Mouse (Mus musculus): Measurements from ENCODE around the gene Wdfy3. TPM values are rescaled to one million over a fixed set of nuclear protein-coding genes. Genes with fewer than 3 reads are reported as not detected.

The Wdfy3 gene
- polyA plus RNA-seq, 2 experiments, result 3.8 to 5.0 TPM

DNA sequence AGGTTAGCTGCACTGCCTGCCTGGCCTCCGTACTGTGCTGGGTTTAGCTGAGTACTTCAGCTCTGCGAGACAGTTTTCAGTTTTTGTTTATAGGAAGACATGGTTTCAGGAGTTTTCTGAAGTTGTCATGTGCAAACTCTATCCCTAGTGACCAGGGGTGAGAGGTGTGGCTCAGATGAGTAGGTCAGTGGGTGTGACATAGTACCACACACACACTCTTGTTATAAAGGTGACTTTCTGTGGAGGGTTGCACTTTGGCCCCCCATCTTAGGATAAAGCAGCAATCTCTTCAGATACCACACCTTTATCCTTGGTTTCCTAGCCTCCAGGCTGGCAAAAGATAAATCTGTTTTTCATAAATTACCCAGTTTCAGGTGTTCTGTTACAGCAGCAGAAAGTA is 284.9 kb downstream of the Wdfy3 start:
- Histone ChIP-seq H3K27ac (no peak overlapping the region), H3K4me3 (ENCODE audit: insufficient read depth in 1 of 2, low read depth in 2 of 2, low read length in 2 of 2) (no peak overlapping the region), H3K36me3 (replicated peaks; ENCODE audit: control insufficient read depth, insufficient read depth, low read depth) (no peaks in the 10 kb centered on the region), H3K9me3 (ENCODE audit: control insufficient read depth, low read length) (no peaks in the 10 kb centered on the region), H3K9ac (replicated peaks) (no peak overlapping the region), H3K4me2 (ENCODE audit: low read depth) (no peak overlapping the region), H3K4me1 (replicated peaks; ENCODE audit: control insufficient read depth in 2 of 2, insufficient read depth in 2 of 2, low read length in 1 of 2) (no peaks in the 10 kb centered on the region), H3K27me3 (ENCODE audit: control insufficient read depth, insufficient read depth, low read length) (no peaks in the 10 kb centered on the region)
- WGBS (ENCODE audit: insufficient replicate concordance), result 56% methylated on average over 2 of the region's 2 CpGs
- no peak for TF ChIP-seq CTCF (IDR thresholded peaks at IDR 0.05; ENCODE audit: low read depth)
- TF ChIP-seq EP300 (IDR thresholded peaks at IDR 0.05; ENCODE audit: low read depth), result no peak
- DNase-seq (ENCODE audit: low read depth in 3 of 3, low spot score in 3 of 3) (no peak), ATAC-seq (ENCODE audit: insufficient read depth) (no peak)

DNA sequence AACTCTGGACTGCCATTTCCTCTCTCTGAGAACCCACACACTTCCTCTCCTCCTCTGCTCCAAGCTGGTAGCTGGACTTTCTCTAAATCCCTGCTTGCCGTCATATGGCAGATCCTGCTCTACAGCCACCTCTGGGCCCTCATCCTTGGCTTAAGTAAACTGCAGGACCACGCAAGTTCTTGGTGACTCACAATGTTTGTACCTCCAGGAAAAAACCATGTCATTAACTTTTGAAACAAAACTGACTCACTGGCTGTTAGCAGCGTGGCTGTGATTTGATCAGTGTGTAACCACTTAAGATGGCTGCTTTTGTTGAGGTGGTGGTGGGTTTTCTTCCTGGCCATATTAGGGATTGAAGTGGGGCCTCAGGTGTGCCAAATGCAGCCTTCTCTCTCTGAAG is 285.4 kb downstream of the Wdfy3 start:
- Histone ChIP-seq H3K27me3 (ENCODE audit: control insufficient read depth, insufficient read depth, low read length) (no peaks in the 10 kb centered on the region), H3K4me1 (replicated peaks; ENCODE audit: control insufficient read depth in 2 of 2, insufficient read depth in 2 of 2, low read length in 1 of 2) (no peaks in the 10 kb centered on the region), H3K36me3 (replicated peaks; ENCODE audit: control insufficient read depth, insufficient read depth, low read depth) (no peaks in the 10 kb centered on the region), H3K4me3 (ENCODE audit: insufficient read depth in 1 of 2, low read depth in 2 of 2, low read length in 2 of 2) (no peak overlapping the region), H3K9me3 (ENCODE audit: control insufficient read depth, low read length) (no peaks in the 10 kb centered on the region), H3K27ac (no peak overlapping the region), H3K9ac (replicated peaks) (no peak overlapping the region), H3K4me2 (ENCODE audit: low read depth) (no peak overlapping the region)
- 54% methylated on average over 3 of the region's 3 CpGs for WGBS (ENCODE audit: insufficient replicate concordance)
- TF ChIP-seq EP300 (IDR thresholded peaks at IDR 0.05; ENCODE audit: low read depth), result no peak
- TF ChIP-seq CTCF (IDR thresholded peaks at IDR 0.05; ENCODE audit: low read depth), result no peak
- no peak for DNase-seq (ENCODE audit: low read depth in 3 of 3, low spot score in 3 of 3)
- no peak for ATAC-seq (ENCODE audit: insufficient read depth)
